Mouse (Mus musculus): ENCODE data around the gene Ubac2. TPM values are rescaled to one million over a fixed set of nuclear protein-coding genes. Genes with fewer than 3 reads are reported as not detected.

The Ubac2 gene
- polyA plus RNA-seq, 1 experiment from 2014 or later: 47.0 TPM

- no peak overlapping the region for H3K9ac ChIP-seq (replicated peaks)
- H3K27ac ChIP-seq (replicated peaks): no peak overlapping the region
- no peaks in the 10 kb centered on the region for H3K27me3 ChIP-seq (replicated peaks)
- WGBS: 93% methylated on average over 8 of the region's 8 CpGs
- no peak overlapping the region for H3K4me3 ChIP-seq (replicated peaks)
- H3K9me3 ChIP-seq (replicated peaks): no peaks in the 10 kb centered on the region
- no peak overlapping the region for H3K4me2 ChIP-seq
- no peaks in the 10 kb centered on the region for H3K4me1 ChIP-seq
- H3K36me3 ChIP-seq: peaks cover 10% of the 10 kb centered on the region
- no peak for ATAC-seq (ENCODE audit: low FRiP score)
Measured at GRCm38 (mm10) chr14:121996786-121997185, 118.4 kb downstream of the Ubac2 start.

GRCm38 (mm10) chr14:121999455-121999854, 121.0 kb downstream of the Ubac2 start:
- no peak overlapping the region for H3K9ac ChIP-seq (replicated peaks)
- no peak for ATAC-seq (ENCODE audit: low FRiP score)
- H3K4me1 ChIP-seq: no peaks in the 10 kb centered on the region
- no peak overlapping the region for H3K27ac ChIP-seq (replicated peaks)
- H3K36me3 ChIP-seq: peaks cover 5% of the 10 kb centered on the region
- H3K4me2 ChIP-seq: no peak overlapping the region
- H3K27me3 ChIP-seq (replicated peaks): no peaks in the 10 kb centered on the region
- H3K9me3 ChIP-seq (replicated peaks): no peaks in the 10 kb centered on the region
- WGBS: 89% methylated on average over 8 of the region's 8 CpGs
- H3K4me3 ChIP-seq (replicated peaks): no peak overlapping the region

- WGBS: 89% methylated on average over 17 of the region's 17 CpGs
- H3K4me2 ChIP-seq: no peak overlapping the region
- H3K27ac ChIP-seq (replicated peaks): no peak overlapping the region
- no peaks in the 10 kb centered on the region; the same call in none of the 2 replicates for H3K36me3 ChIP-seq
- H3K4me1 ChIP-seq: no peaks in the 10 kb centered on the region
- H3K4me3 ChIP-seq (replicated peaks): no peak overlapping the region
- no peaks in the 10 kb centered on the region for H3K9me3 ChIP-seq (replicated peaks)
- ATAC-seq (ENCODE audit: low FRiP score): no peak
- H3K9ac ChIP-seq (replicated peaks): no peak overlapping the region
- H3K27me3 ChIP-seq (replicated peaks): no peaks in the 10 kb centered on the region
Measured at GRCm38 (mm10) chr14:122000346-122001105, 122.1 kb downstream of the Ubac2 start.

- no peak for ATAC-seq (ENCODE audit: low FRiP score)
- no peaks in the 10 kb centered on the region for H3K4me1 ChIP-seq
- no peaks in the 10 kb centered on the region for H3K9me3 ChIP-seq (replicated peaks)
- H3K27ac ChIP-seq (replicated peaks): no peak overlapping the region
- no peaks in the 10 kb centered on the region for H3K27me3 ChIP-seq (replicated peaks)
- WGBS: 98% methylated on average over 7 of the region's 7 CpGs
- H3K36me3 ChIP-seq: no peaks in the 10 kb centered on the region
- no peak overlapping the region for H3K9ac ChIP-seq (replicated peaks)
- no peak overlapping the region for H3K4me2 ChIP-seq
- no peak overlapping the region for H3K4me3 ChIP-seq (replicated peaks)
Measured at GRCm38 (mm10) chr14:122002224-122002623, 123.8 kb downstream of the Ubac2 start.

GRCm38 (mm10) chr14:122003812-122004211, 125.4 kb downstream of the Ubac2 start:
- ATAC-seq (ENCODE audit: low FRiP score): no peak
- H3K27ac ChIP-seq (replicated peaks): no peak overlapping the region
- H3K4me2 ChIP-seq: no peak overlapping the region
- H3K36me3 ChIP-seq: peaks cover under 1% of the 10 kb centered on the region; the same call in 1 of the 2 replicates
- no peaks in the 10 kb centered on the region for H3K27me3 ChIP-seq (replicated peaks)
- H3K4me1 ChIP-seq: no peaks in the 10 kb centered on the region
- H3K9ac ChIP-seq (replicated peaks): no peak overlapping the region
- H3K4me3 ChIP-seq (replicated peaks): no peak overlapping the region
- no peaks in the 10 kb centered on the region for H3K9me3 ChIP-seq (replicated peaks)

- no peaks in the 10 kb centered on the region for H3K9me3 ChIP-seq (replicated peaks)
- H3K4me1 ChIP-seq: no peaks in the 10 kb centered on the region
- no peak for ATAC-seq (ENCODE audit: low FRiP score)
- no peak overlapping the region for H3K9ac ChIP-seq (replicated peaks)
- H3K4me2 ChIP-seq: no peak overlapping the region
- H3K27me3 ChIP-seq (replicated peaks): no peaks in the 10 kb centered on the region
- H3K27ac ChIP-seq (replicated peaks): no peak overlapping the region
- WGBS: 92% methylated on average over 4 of the region's 4 CpGs
- H3K4me3 ChIP-seq (replicated peaks): no peak overlapping the region
- peaks cover 14% of the 10 kb centered on the region for H3K36me3 ChIP-seq
Measured at GRCm38 (mm10) chr14:122008261-122008660, 129.8 kb downstream of the Ubac2 start.

- Histone ChIP-seq H3K4me2 (no peak overlapping the region), H3K36me3 (peaks cover 17% of the 10 kb centered on the region), H3K9ac (replicated peaks) (no peak overlapping the region), H3K4me3 (replicated peaks) (no peak overlapping the region), H3K27me3 (replicated peaks) (no peaks in the 10 kb centered on the region), H3K27ac (replicated peaks) (no peak overlapping the region), H3K4me1 (no peaks in the 10 kb centered on the region), H3K9me3 (replicated peaks) (no peaks in the 10 kb centered on the region)
- no peak for ATAC-seq (ENCODE audit: low FRiP score)
- WGBS: 91% methylated on average over 13 of the region's 13 CpGs
Measured at GRCm38 (mm10) chr14:122009502-122009901, 131.1 kb downstream of the Ubac2 start.

- H3K27me3 ChIP-seq (replicated peaks): no peaks in the 10 kb centered on the region
- 77% methylated on average over 7 of the region's 7 CpGs for WGBS
- no peak overlapping the region for H3K27ac ChIP-seq (replicated peaks)
Measured at GRCm38 (mm10) chr14:122010301-122010700, 131.9 kb downstream of the Ubac2 start.

GRCm38 (mm10) chr14:122011768-122012167, 133.3 kb downstream of the Ubac2 start:
- ATAC-seq (ENCODE audit: low FRiP score): no peak

More at GRCm38 (mm10) chr14:122010301-122010700, 131.9 kb downstream of the Ubac2 start:
- Histone ChIP-seq H3K4me1 (no peaks in the 10 kb centered on the region), H3K4me3 (replicated peaks) (no peak overlapping the region), H3K36me3 (peaks cover 17% of the 10 kb centered on the region), H3K9ac (replicated peaks) (no peak overlapping the region), H3K9me3 (replicated peaks) (no peaks in the 10 kb centered on the region), H3K4me2 (no peak overlapping the region)
- no peak for ATAC-seq (ENCODE audit: low FRiP score)

GRCm38 (mm10) chr14:122012193-122012592, 133.8 kb downstream of the Ubac2 start:
- no peak for ATAC-seq (ENCODE audit: low FRiP score)
- H3K9ac ChIP-seq (replicated peaks): no peak overlapping the region
- H3K27me3 ChIP-seq (replicated peaks): no peaks in the 10 kb centered on the region
- WGBS: 80% methylated on average over 5 of the region's 5 CpGs
- peaks cover 17% of the 10 kb centered on the region for H3K36me3 ChIP-seq
- H3K4me2 ChIP-seq: no peak overlapping the region
- no peaks in the 10 kb centered on the region for H3K9me3 ChIP-seq (replicated peaks)
- no peak overlapping the region for H3K4me3 ChIP-seq (replicated peaks)
- H3K4me1 ChIP-seq: no peaks in the 10 kb centered on the region
- no peak overlapping the region for H3K27ac ChIP-seq (replicated peaks)

More at GRCm38 (mm10) chr14:122011768-122012167, 133.3 kb downstream of the Ubac2 start:
- Histone ChIP-seq H3K27me3 (replicated peaks) (no peaks in the 10 kb centered on the region), H3K9me3 (replicated peaks) (no peaks in the 10 kb centered on the region), H3K4me2 (no peak overlapping the region), H3K4me3 (replicated peaks) (no peak overlapping the region), H3K36me3 (peaks cover 17% of the 10 kb centered on the region), H3K27ac (replicated peaks) (no peak overlapping the region), H3K9ac (replicated peaks) (no peak overlapping the region), H3K4me1 (no peaks in the 10 kb centered on the region)
- WGBS: 95% methylated on average over 8 of the region's 8 CpGs

GRCm38 (mm10) chr14:122012814-122013213, 134.4 kb downstream of the Ubac2 start:
- WGBS: 82% methylated on average over 13 of the region's 13 CpGs
- no peak overlapping the region for H3K9ac ChIP-seq (replicated peaks)
- H3K27me3 ChIP-seq (replicated peaks): no peaks in the 10 kb centered on the region
- no peak for ATAC-seq (ENCODE audit: low FRiP score)
- H3K4me1 ChIP-seq: no peaks in the 10 kb centered on the region
- peaks cover 18% of the 10 kb centered on the region for H3K36me3 ChIP-seq
- no peak overlapping the region for H3K27ac ChIP-seq (replicated peaks)
- no peaks in the 10 kb centered on the region for H3K9me3 ChIP-seq (replicated peaks)
- no peak overlapping the region for H3K4me3 ChIP-seq (replicated peaks)
- no peak overlapping the region for H3K4me2 ChIP-seq

GRCm38 (mm10) chr14:122013417-122013951, 135.1 kb downstream of the Ubac2 start:
- no peak overlapping the region for H3K4me3 ChIP-seq (replicated peaks)
- no peak overlapping the region for H3K4me2 ChIP-seq

More at GRCm38 (mm10) chr14:122013417-122013951, 135.1 kb downstream of the Ubac2 start:
- 86% methylated on average over 14 of the region's 14 CpGs for WGBS
- Histone ChIP-seq H3K27ac (replicated peaks) (no peak overlapping the region), H3K9ac (replicated peaks) (no peak overlapping the region), H3K36me3 (peaks cover 20% of the 10 kb centered on the region), H3K9me3 (replicated peaks) (no peaks in the 10 kb centered on the region), H3K4me1 (no peaks in the 10 kb centered on the region), H3K27me3 (replicated peaks) (no peaks in the 10 kb centered on the region)
- ATAC-seq (ENCODE audit: low FRiP score): no peak
